Mouse (Mus musculus) ES-Bruce4 (cell line): ENCODE results near the gene Srgap3.

Experiments
- EP300 ChIP-seq: IDR thresholded peaks from 2 replicates; pipeline ENCODE4 v1.6.1; 2011; ENCODE audit warnings: low read depth, low read length; ENCODE audit not compliant: insufficient read depth
- POLR2A ChIP-seq: IDR thresholded peaks from one replicate; pipeline ENCODE4 v1.8.1; 2011; ENCODE audit warnings: low read length; ENCODE audit not compliant: insufficient read depth

DNA sequence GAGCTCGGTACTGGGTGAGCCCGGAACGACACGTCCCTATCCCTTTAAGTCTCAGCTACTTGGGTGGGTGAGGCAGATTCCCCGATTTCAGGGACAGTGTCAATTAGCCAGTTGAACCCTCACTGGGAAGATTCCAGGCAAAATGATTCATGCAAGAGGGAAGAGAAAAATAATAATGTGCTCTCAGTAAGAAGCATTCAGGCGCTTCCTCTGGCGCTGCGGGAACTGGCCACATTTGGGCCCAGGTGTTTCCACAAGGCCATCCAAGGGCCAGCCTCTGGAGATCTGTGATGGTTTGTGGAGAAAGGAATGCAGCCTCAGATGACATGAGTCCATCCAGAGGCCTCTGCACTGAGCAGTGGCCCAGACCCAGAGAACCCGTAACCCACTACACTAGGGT, 100.2 kb downstream of the Srgap3 start:
- TF ChIP-seq EP300 = no peak
- TF ChIP-seq POLR2A = no peak
